Mouse (Mus musculus): ENCODE measurements around the gene Cfap52. TPM values are rescaled to one million over a fixed set of nuclear protein-coding genes. Genes with fewer than 3 reads are reported as not detected.

Cfap52 gene
- total RNA-seq (2021): under 1 TPM in 1 of 2 experiments, not detected in 1; 0.15 TPM
- long read RNA-seq, experiment 1: 0 reads
- long read RNA-seq, experiment 2: 0 reads

- DNase-seq: peak; percentile 84 to 89
These were observed at the start of gene Cfap52 for GRCm38 (mm10) chr11:67965242-67965883. Gene Cfap52, minus strand, starts transcription at chr11:67965651.

DNA sequence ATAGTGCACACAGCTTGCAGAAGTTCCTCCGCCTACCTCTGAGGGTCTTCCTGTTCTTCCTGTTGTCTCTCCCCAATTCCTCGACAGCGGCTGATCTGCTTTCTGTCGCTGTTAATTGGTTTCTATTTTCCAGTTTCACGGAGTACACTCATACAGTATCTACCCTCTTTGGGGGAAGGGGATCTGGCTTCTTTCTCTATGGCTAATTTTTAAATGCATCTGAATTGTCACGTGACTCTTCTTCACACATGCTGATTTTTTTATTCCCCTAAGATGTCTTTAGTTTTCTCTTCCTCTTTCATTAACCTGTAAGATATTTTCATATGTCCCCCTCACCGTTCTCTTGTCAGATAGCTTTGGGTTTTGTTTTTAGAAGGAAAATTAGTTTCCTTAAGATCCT, 46.8 kb upstream of the Cfap52 start:
- no peak for DNase-seq

GRCm38 (mm10) chr11:68009377-68009776, 43.9 kb upstream of the Cfap52 start:
- no peak for DNase-seq

DNA sequence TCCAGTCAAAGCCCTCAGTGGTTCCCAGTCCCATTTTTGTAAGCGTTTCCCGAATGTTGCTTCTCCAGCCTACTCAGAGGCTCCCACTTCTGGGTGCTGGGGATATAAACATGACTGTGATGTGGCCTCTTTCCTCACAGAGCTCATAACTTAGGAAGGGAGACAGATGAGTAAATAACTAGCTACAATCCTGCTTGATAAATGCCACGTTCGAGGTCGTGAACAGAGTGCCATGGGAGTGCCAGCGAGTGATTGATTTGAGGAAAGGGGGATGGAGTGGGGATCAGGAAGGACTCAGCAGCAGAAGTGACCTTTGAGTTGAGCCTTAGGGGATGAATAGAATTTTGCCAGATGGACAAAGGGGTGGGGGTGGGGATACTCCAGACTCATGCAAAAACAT, 42.2 kb upstream of the Cfap52 start:
- no peak for DNase-seq

GRCm38 (mm10) chr11:68006216-68006789, 40.9 kb upstream of the Cfap52 start:
- no peak for DNase-seq

DNA sequence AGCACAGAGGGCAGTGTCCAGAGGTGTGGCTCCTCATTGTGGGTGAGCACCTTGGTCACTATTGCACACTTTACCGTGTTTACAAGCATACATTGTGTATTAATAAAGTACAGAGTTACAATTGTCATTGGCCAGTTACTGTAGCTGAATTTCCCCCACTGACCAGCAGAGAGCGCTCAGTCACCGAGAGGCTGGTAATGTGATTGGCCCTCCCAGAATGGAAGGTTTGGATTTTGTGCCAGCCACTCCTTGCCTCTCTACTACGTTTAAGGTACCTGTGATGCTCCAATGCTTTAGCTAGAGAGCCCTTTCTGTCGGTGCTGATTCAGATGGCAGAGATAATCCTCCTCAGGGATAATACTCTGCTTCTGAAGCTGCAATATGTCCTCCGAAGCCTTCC, 38.7 kb upstream of the Cfap52 start:
- peak; percentile 54 to 90 for DNase-seq

DNA sequence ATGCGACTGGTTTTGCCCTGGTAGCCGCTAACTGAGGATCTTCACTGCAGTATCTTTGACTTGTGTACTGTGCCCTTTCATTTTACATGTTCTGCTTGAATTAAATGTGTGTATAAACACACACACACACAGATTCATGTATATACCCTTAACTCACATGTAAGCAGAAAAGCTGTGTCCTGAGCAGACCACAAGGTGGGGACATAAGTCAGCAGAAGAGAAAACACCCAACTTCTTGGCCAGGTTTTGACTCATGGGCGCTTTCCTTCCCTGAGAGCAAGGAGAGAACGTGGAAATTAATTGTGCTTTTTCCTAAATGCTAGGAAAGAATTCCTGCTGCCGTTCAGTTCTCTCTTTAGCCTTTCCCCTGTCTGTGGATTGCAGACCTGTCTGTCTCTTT, 34.2 kb upstream of the Cfap52 start:
- DNase-seq: no peak

GRCm38 (mm10) chr11:67998905-67999304, 33.5 kb upstream of the Cfap52 start:
- DNase-seq: no peak

DNA sequence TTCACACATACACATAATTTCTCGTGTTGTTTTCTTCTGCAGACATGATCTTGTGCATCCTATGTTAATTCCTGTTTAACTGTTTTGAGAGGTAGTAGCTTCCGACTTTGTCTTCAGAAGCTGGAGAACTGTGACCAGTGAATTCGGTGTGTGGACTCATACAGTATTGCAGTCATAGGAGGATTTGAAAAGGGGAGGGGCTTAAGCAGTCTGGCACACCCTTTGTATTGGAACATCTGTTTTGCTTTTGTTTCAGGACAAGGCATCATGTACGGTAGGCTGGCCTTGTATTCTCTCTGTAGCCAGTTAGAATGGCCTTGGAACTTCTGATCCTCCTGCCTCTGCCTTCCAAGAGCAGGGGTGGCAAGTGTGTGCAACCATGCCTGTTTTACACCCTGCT, 30.5 kb upstream of the Cfap52 start:
- DNase-seq: no peak

- no peak for DNase-seq
These were observed 25.8 kb upstream of the Cfap52 start for GRCm38 (mm10) chr11:67991240-67991639.

DNA sequence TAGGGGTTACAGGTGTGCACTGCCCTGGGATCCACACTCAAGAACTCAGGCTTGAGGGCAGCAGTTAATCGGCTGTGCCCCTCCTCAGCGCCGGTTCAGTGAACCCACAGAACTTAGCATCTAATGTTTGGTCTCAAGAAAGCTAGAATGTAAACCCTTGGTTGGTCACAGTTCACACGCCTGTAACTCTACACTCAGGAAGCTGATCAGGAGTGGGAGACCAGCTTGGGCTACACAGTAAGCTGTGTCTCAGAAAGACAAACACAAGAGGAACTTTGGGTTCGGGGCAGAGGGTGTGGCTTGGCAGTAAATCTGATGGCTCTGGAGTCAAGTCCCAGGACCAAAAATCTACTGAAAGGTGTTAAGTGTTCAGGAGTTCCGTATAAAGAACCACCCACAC, 18.1 kb upstream of the Cfap52 start:
- no peak for DNase-seq

DNA sequence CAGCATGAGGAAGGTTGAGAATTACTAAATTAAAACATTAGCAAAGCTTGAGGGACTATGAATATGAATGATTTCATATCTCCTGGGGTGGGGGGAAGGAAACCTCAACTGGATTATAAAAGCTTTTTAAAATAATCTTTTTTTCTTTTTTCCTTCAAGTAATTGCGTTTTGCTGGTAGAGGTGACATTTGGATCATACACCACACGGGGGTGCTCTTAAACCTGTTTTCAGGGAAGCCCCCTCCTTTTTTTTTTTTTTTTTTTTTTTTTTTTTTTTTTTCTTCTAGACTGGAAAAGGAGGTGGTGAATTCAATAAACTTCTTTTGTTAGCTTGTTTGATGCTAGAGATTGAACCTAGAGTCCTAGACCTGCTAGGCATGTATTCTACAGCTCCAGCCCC, 9.8 kb upstream of the Cfap52 start:
- DNase-seq: no peak

DNA sequence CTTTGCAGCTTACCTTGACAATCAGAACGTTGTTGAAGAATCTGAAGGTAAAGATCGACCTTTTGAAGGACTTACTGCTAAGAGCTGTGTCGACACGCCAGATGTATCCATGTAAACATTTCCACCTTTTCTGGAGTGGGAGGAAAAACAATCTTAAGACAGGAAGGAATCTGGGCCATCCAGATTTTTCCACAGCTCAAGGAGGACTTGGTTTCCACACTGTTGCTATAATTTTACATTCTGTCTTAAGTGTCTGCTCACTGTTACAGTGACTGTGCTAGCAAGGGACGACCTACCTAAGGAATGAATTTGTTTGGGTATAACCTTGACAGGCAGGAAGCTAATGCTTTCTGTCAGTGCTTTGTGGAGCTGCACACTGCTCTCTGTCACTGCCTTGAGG, 7.8 kb upstream of the Cfap52 start:
- no peak for DNase-seq

- no peak for DNase-seq
These were observed 7.2 kb upstream of the Cfap52 start for GRCm38 (mm10) chr11:67972606-67973005.

GRCm38 (mm10) chr11:67967831-67968230, 2.4 kb upstream of the Cfap52 start:
- DNase-seq: no peak

DNA sequence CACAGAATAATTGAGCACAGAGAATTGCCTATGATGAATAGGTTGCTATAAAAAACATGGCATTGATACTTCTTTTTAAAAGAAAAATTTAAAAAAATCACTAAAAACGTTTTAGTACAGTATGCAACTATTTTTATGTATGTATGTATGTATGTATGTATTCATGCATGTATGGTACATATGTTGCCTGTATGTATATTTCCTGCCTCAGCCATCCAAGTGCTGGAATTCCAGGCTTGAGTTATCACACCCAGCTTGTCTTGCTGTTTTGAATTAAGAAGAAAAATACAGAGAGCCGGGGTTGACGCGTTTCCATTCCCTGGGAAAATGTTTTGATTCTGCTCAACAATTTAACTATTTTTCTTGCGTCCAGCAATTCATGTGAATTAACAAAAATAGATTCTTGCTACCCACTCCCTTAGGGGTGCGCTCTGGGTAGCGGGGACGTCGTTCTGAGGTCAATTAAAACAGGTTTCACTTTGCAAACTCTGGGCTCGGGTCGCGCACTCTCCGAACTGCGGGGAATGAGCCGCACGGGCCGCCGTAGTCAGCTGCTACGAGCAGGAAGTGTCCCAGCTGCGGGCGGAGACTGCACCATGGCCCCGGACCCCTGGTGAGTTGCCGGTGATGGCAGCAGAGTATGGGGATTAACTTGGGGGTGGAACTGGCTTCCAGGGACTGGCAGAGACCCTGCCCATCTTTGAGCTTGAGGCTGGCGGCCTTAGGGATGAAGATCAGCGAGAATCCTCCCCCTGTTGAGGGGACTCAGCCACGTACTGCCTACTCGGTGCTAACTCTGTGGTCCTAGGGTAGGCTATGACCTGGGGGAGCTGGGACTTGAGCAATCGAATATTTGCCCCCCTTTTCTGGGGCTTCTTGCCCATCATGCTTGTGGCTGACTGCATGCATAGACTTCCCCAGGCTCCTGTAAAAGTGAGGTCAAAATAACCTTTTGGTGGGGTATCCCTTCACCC, 741 bp upstream of the Cfap52 start, which contains the start of gene Stx8:
Gene Stx8 (plus strand): TSS at position 289 of the 974 bp plus-strand sequence.
- DNase-seq: peak; percentile 94 to 98

DNA sequence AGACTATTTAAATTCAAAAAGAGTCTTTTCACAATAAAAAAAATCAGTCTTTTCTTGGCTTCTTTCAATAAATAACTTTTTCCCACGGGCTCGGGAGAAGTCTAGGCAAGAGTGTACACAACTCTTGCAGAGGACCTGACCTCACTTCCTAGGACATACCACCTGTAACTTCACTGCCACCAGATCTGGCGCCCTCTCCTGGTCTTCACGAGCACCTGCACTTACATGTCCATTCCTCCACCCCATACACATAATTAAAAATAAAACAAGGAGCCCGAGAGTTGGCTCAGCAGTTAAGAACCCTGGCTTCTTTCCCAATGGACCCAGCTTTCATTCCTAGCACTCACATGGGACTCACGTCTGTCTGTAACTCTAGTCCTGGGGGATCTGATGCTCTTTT, 1.3 kb downstream of the Cfap52 start:
- DNase-seq: no peak

- no peak for DNase-seq
These were observed 11.0 kb downstream of the Cfap52 start for GRCm38 (mm10) chr11:67954413-67954812.

DNA sequence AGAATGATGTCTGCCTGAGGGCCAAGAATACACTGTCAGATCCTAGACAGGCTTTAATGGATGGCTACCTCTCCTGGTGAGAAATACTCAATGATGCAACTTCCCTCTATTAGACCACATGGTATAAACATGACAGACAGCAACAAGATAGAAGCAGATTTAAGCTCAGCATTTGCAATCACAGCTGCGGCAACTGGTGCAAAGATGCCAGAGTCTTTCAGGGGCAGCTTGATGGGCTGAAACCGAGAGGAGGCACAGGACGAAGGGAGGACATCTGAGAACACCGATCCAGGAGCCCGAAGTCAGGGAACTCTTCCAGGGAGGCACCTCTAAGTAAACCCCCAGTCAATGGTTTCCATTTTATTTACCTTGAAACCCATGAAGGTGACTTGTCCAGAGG, 11.8 kb downstream of the Cfap52 start:
- DNase-seq: no peak

DNA sequence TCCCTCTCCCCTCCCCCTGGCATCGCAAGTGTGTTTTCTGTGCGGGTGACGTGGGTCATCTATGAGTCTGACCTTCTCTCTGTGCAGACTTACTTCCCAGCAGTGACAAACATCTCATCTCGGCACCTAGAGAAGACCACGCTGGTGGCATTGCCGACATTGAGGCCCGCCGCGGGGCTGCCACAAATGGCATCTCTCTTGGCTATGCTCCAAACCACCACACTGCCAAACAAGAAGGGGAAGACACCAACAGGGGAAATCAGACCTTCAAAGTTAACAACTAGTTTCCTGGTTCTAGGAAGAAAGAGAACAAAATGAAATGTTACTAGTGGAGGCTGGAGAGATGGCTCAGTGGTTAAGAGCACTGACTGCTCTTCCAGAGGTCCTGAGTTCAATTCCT, 16.0 kb downstream of the Cfap52 start:
- DNase-seq: no peak

DNA sequence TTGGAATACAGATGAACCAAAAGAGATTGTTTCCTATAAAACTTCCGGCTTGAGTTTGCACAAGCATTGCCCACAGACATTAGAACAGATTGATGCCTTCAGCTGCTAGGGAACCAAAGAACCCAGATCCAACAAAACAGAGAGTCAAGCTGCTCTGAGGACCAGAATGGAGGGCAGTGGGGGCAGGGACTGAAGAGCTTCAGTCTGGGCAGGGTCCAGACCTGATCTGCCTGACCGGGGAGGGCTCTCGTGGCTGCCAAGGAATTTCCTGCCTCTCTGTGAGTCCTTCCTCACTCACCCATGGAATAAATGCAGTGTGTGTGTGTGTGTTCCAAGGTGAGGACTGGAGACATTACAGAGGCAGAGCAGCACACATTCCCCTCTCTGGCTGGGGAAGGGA, 17.2 kb downstream of the Cfap52 start:
- no peak for DNase-seq

GRCm38 (mm10) chr11:67932156-67932555, 33.3 kb downstream of the Cfap52 start:
- DNase-seq: no peak
